Mouse (Mus musculus): ENCODE measurements around the gene Nfrkb.

Gene Nfrkb

GRCm38 (mm10) chr9:31387206-31387605 lies 1.2 kb downstream of the Nfrkb start:
- TF ChIP-seq GATA4 (IDR thresholded peaks at IDR 0.05; ENCODE audit: insufficient replicate concordance, low read length): no peak

- no peak for TF ChIP-seq GATA4 (IDR thresholded peaks at IDR 0.05; ENCODE audit: insufficient replicate concordance, low read length)
Measured at GRCm38 (mm10) chr9:31400441-31400840, 14.4 kb downstream of the Nfrkb start.

GRCm38 (mm10) chr9:31404311-31404710 lies 18.3 kb downstream of the Nfrkb start:
- TF ChIP-seq GATA4 (IDR thresholded peaks at IDR 0.05; ENCODE audit: insufficient replicate concordance, low read length): no peak

GRCm38 (mm10) chr9:31405217-31405616 lies 19.2 kb downstream of the Nfrkb start:
- TF ChIP-seq GATA4 (IDR thresholded peaks at IDR 0.05; ENCODE audit: insufficient replicate concordance, low read length): no peak

- no peak for TF ChIP-seq GATA4 (IDR thresholded peaks at IDR 0.05; ENCODE audit: insufficient replicate concordance, low read length)
Measured at GRCm38 (mm10) chr9:31412165-31412564, 26.2 kb downstream of the Nfrkb start.

GRCm38 (mm10) chr9:31418821-31419220 lies 32.8 kb downstream of the Nfrkb start:
- no peak for TF ChIP-seq GATA4 (IDR thresholded peaks at IDR 0.05; ENCODE audit: insufficient replicate concordance, low read length)

GRCm38 (mm10) chr9:31422143-31422542 lies 36.2 kb downstream of the Nfrkb start:
- TF ChIP-seq GATA4 (IDR thresholded peaks at IDR 0.05; ENCODE audit: insufficient replicate concordance, low read length): no peak

- no peak for TF ChIP-seq GATA4 (IDR thresholded peaks at IDR 0.05; ENCODE audit: insufficient replicate concordance, low read length)
Measured at GRCm38 (mm10) chr9:31428971-31429370, 43.0 kb downstream of the Nfrkb start.

GRCm38 (mm10) chr9:31430011-31430410 lies 44.0 kb downstream of the Nfrkb start:
- TF ChIP-seq GATA4 (IDR thresholded peaks at IDR 0.05; ENCODE audit: insufficient replicate concordance, low read length): no peak

- no peak for TF ChIP-seq GATA4 (IDR thresholded peaks at IDR 0.05; ENCODE audit: insufficient replicate concordance, low read length)
Measured at GRCm38 (mm10) chr9:31431751-31432150, 45.8 kb downstream of the Nfrkb start.

GRCm38 (mm10) chr9:31432336-31432975 lies 46.5 kb downstream of the Nfrkb start:
- TF ChIP-seq GATA4 (IDR thresholded peaks at IDR 0.05; ENCODE audit: insufficient replicate concordance, low read length): no peak

GRCm38 (mm10) chr9:31433431-31433830 lies 47.4 kb downstream of the Nfrkb start:
- no peak for TF ChIP-seq GATA4 (IDR thresholded peaks at IDR 0.05; ENCODE audit: insufficient replicate concordance, low read length)

- TF ChIP-seq GATA4 (IDR thresholded peaks at IDR 0.05; ENCODE audit: insufficient replicate concordance, low read length): no peak
Measured at GRCm38 (mm10) chr9:31435415-31435814, 49.4 kb downstream of the Nfrkb start.

- no peak for TF ChIP-seq GATA4 (IDR thresholded peaks at IDR 0.05; ENCODE audit: insufficient replicate concordance, low read length)
Measured at GRCm38 (mm10) chr9:31437861-31438260, 51.9 kb downstream of the Nfrkb start.

GRCm38 (mm10) chr9:31438834-31439233 lies 52.8 kb downstream of the Nfrkb start:
- no peak for TF ChIP-seq GATA4 (IDR thresholded peaks at IDR 0.05; ENCODE audit: insufficient replicate concordance, low read length)

GRCm38 (mm10) chr9:31439341-31439740 lies 53.3 kb downstream of the Nfrkb start:
- TF ChIP-seq GATA4 (IDR thresholded peaks at IDR 0.05; ENCODE audit: insufficient replicate concordance, low read length): no peak

- TF ChIP-seq GATA4 (IDR thresholded peaks at IDR 0.05; ENCODE audit: insufficient replicate concordance, low read length): no peak
Measured at GRCm38 (mm10) chr9:31440366-31440765, 54.4 kb downstream of the Nfrkb start.
